Mouse (Mus musculus): ENCODE results near the gene Dlg2. TPM values are rescaled to one million over a fixed set of nuclear protein-coding genes. Genes with fewer than 3 reads are reported as not detected.

Dlg2 gene
- polyA plus RNA-seq, 1 experiment from 2014 or later = 10.0 TPM

DNA sequence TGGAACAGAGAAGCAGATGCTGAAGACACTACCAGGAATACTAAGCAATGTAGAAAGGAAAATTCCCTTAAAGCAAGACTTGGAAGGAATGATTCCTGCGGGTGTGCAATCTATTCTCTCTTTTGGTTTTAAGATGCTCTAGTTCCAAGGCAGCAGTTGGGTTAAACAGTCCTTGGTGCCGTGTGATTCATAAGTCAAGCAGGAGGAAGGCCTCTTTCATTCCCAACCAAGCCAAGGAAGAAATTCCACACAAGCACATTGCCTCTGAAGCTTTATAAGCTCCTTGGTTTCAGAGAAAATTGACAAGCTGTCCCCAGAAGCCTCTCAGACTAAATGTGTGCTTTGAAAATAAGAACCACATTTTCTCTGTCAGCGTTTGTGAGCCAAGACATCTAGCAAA, 1309.4 kb downstream of the Dlg2 start:
- ATAC-seq (ENCODE audit: insufficient number of reproducible peaks, insufficient read depth, low FRiP score, low read depth) = no peak
- no peaks in the 10 kb centered on the region for H3K27me3 ChIP-seq (ENCODE audit: control insufficient read depth, insufficient read depth, low read length)
- no peak overlapping the region for H3K27ac ChIP-seq (replicated peaks in 1 of 2; ENCODE audit: control insufficient read depth in 1 of 2, insufficient read depth in 1 of 2, low read depth in 2 of 2, low read length in 2 of 2)
- H3K9ac ChIP-seq (ENCODE audit: low read length) = no peak overlapping the region
- no peak overlapping the region for H3K4me3 ChIP-seq (ENCODE audit: control insufficient read depth in 1 of 2, insufficient read depth in 1 of 2, low read depth in 1 of 2, low read length in 2 of 2)
- no peaks in the 10 kb centered on the region for H3K36me3 ChIP-seq (ENCODE audit: control insufficient read depth, insufficient read depth, low read length)
- 66% methylated on average over 3 of the region's 3 CpGs for WGBS
- no peaks in the 10 kb centered on the region for H3K4me1 ChIP-seq (ENCODE audit: control insufficient read depth in 2 of 2, insufficient read depth in 2 of 2, low read length in 2 of 2)
- H3K4me2 ChIP-seq (ENCODE audit: low read length) = no peak overlapping the region
- H3K9me3 ChIP-seq (ENCODE audit: control insufficient read depth, low read length) = no peaks in the 10 kb centered on the region

DNA sequence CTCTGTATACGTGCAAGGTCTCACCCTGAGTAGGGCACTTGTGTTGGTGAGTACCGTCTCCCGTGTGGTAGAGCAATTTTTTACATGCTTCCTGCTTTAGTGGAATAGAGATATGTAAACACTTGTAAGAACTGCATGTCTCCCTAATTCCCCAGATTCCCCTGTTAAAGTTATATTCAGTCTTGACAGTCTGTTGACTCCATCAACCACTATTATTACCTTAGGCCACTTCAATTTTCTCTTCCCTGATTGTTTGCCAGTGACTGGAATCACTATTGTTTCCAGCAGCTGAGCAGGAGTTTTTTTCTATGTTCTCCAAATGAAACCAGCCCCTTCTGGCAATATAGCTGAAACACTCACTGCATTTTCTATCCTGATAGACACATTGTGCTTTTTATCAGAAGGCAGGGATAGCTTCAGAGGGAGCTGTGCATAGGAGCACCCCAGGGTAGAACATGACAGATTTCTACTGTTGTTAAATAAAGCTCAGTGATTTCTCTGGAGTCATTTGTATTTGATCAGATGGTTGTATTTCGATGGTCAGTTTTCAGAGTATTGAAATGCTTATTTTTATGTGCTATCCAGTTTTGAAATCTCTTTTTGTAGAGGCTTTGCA, 1314.6 kb downstream of the Dlg2 start:
- Histone ChIP-seq H3K36me3 (ENCODE audit: control insufficient read depth, insufficient read depth, low read length) (no peaks in the 10 kb centered on the region), H3K27me3 (ENCODE audit: control insufficient read depth, insufficient read depth, low read length) (no peaks in the 10 kb centered on the region), H3K27ac (replicated peaks in 1 of 2; ENCODE audit: control insufficient read depth in 1 of 2, insufficient read depth in 1 of 2, low read depth in 2 of 2, low read length in 2 of 2) (no peak overlapping the region), H3K9ac (ENCODE audit: low read length) (no peak overlapping the region), H3K9me3 (ENCODE audit: control insufficient read depth, low read length) (no peaks in the 10 kb centered on the region), H3K4me1 (ENCODE audit: control insufficient read depth in 2 of 2, insufficient read depth in 2 of 2, low read length in 2 of 2) (no peaks in the 10 kb centered on the region), H3K4me2 (ENCODE audit: low read length) (no peak overlapping the region), H3K4me3 (ENCODE audit: control insufficient read depth in 1 of 2, insufficient read depth in 1 of 2, low read depth in 1 of 2, low read length in 2 of 2) (no peak overlapping the region)
- no peak for ATAC-seq (ENCODE audit: insufficient number of reproducible peaks, insufficient read depth, low FRiP score, low read depth)
- WGBS = 56% methylated on average over 4 of the region's 4 CpGs

GRCm38 (mm10) chr7:91806632-91807031, 1330.2 kb downstream of the Dlg2 start:
- 58% methylated on average over 4 of the region's 4 CpGs for WGBS
- no peaks in the 10 kb centered on the region for H3K4me1 ChIP-seq (ENCODE audit: control insufficient read depth in 2 of 2, insufficient read depth in 2 of 2, low read length in 2 of 2)
- no peaks in the 10 kb centered on the region for H3K27me3 ChIP-seq (ENCODE audit: control insufficient read depth, insufficient read depth, low read length)
- ATAC-seq (ENCODE audit: insufficient number of reproducible peaks, insufficient read depth, low FRiP score, low read depth) = no peak
- H3K36me3 ChIP-seq (ENCODE audit: control insufficient read depth, insufficient read depth, low read length) = no peaks in the 10 kb centered on the region
- H3K4me2 ChIP-seq (ENCODE audit: low read length) = no peak overlapping the region
- no peaks in the 10 kb centered on the region for H3K9me3 ChIP-seq (ENCODE audit: control insufficient read depth, low read length)
- H3K4me3 ChIP-seq (ENCODE audit: control insufficient read depth in 1 of 2, insufficient read depth in 1 of 2, low read depth in 1 of 2, low read length in 2 of 2) = no peak overlapping the region
- no peak overlapping the region for H3K27ac ChIP-seq (replicated peaks in 1 of 2; ENCODE audit: control insufficient read depth in 1 of 2, insufficient read depth in 1 of 2, low read depth in 2 of 2, low read length in 2 of 2)
- no peak overlapping the region for H3K9ac ChIP-seq (ENCODE audit: low read length)

DNA sequence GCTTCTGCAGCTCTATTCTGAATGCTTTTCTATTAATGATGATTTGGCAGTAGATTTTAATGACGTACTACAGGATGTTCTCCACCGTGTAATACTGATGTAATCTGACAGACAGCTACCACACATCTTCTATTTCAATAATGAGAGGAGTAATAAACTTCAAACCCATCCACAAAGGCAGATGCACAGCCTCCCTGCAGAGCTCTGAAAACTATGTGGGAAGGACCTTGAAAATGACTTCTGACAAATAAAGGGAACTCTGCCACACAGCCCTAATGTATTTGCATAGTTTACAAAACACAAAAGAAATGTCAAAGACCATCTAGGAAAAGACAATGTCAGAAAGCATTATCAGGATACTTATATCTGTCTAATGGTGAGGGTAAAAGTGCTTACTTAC, 1334.3 kb downstream of the Dlg2 start:
- no peak overlapping the region for H3K9ac ChIP-seq (ENCODE audit: low read length)
- H3K4me2 ChIP-seq (ENCODE audit: low read length) = no peak overlapping the region
- H3K36me3 ChIP-seq (ENCODE audit: control insufficient read depth, insufficient read depth, low read length) = no peaks in the 10 kb centered on the region
- H3K9me3 ChIP-seq (ENCODE audit: control insufficient read depth, low read length) = no peaks in the 10 kb centered on the region
- ATAC-seq (ENCODE audit: insufficient number of reproducible peaks, insufficient read depth, low FRiP score, low read depth) = no peak
- WGBS = 54% methylated on average over 2 of the region's 2 CpGs
- no peaks in the 10 kb centered on the region for H3K4me1 ChIP-seq (ENCODE audit: control insufficient read depth in 2 of 2, insufficient read depth in 2 of 2, low read length in 2 of 2)
- H3K27me3 ChIP-seq (ENCODE audit: control insufficient read depth, insufficient read depth, low read length) = no peaks in the 10 kb centered on the region
- H3K27ac ChIP-seq (replicated peaks in 1 of 2; ENCODE audit: control insufficient read depth in 1 of 2, insufficient read depth in 1 of 2, low read depth in 2 of 2, low read length in 2 of 2) = no peak overlapping the region
- no peak overlapping the region for H3K4me3 ChIP-seq (ENCODE audit: control insufficient read depth in 1 of 2, insufficient read depth in 1 of 2, low read depth in 1 of 2, low read length in 2 of 2)

DNA sequence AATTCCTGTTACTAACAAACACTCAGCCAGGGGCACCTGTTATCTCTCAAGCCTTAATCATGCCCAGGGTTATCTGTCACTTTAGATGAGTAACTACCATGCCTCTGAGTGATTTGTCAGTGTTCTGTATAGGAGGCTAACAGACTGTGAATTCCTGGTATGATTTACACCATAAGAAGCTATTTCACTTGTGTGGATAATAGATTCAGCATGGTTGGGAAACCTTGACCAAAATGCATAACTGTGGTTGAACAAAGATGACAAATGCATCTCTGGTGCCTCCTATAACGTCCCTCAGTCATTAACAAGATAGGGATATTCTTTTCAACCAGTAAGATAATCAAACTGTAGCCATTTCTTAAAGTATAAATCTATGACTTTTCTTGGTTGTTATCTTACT, 1341.5 kb downstream of the Dlg2 start:
- H3K36me3 ChIP-seq (ENCODE audit: control insufficient read depth, insufficient read depth, low read length) = no peaks in the 10 kb centered on the region
- no peak overlapping the region for H3K9ac ChIP-seq (ENCODE audit: low read length)
- no peaks in the 10 kb centered on the region for H3K9me3 ChIP-seq (ENCODE audit: control insufficient read depth, low read length)
- H3K4me2 ChIP-seq (ENCODE audit: low read length) = no peak overlapping the region
- WGBS = 78% methylated on average over 1 of the region's 1 CpGs
- H3K4me1 ChIP-seq (ENCODE audit: control insufficient read depth in 2 of 2, insufficient read depth in 2 of 2, low read length in 2 of 2) = no peaks in the 10 kb centered on the region
- H3K27me3 ChIP-seq (ENCODE audit: control insufficient read depth, insufficient read depth, low read length) = no peaks in the 10 kb centered on the region
- ATAC-seq (ENCODE audit: insufficient number of reproducible peaks, insufficient read depth, low FRiP score, low read depth) = no peak
- H3K4me3 ChIP-seq (ENCODE audit: control insufficient read depth in 1 of 2, insufficient read depth in 1 of 2, low read depth in 1 of 2, low read length in 2 of 2) = no peak overlapping the region
- H3K27ac ChIP-seq (replicated peaks in 1 of 2; ENCODE audit: control insufficient read depth in 1 of 2, insufficient read depth in 1 of 2, low read depth in 2 of 2, low read length in 2 of 2) = no peak overlapping the region

DNA sequence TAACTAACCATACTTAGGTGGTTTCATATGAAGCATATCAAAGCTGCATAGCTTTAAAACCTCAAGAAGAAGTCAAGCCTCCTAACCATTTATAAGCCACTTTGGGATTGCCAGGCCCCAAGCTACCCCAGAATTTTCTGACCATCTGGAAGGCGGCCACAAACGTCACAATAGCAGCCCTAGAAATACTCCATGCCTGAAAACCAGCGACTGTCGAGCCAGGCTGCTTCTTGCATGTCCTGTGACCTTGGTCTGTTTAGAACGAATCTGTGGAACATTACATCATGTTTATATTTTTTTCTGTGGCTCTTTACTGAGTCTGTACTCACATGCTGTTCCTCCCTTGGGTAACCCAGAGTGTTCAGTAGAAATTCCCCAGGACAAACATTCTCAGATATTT, 1355.7 kb downstream of the Dlg2 start:
- Histone ChIP-seq H3K27me3 (ENCODE audit: control insufficient read depth, insufficient read depth, low read length) (no peaks in the 10 kb centered on the region), H3K27ac (replicated peaks in 1 of 2; ENCODE audit: control insufficient read depth in 1 of 2, insufficient read depth in 1 of 2, low read depth in 2 of 2, low read length in 2 of 2) (no peak overlapping the region), H3K9me3 (ENCODE audit: control insufficient read depth, low read length) (no peaks in the 10 kb centered on the region), H3K4me1 (ENCODE audit: control insufficient read depth in 2 of 2, insufficient read depth in 2 of 2, low read length in 2 of 2) (no peaks in the 10 kb centered on the region), H3K4me2 (ENCODE audit: low read length) (no peak overlapping the region), H3K9ac (ENCODE audit: low read length) (no peak overlapping the region), H3K4me3 (ENCODE audit: control insufficient read depth in 1 of 2, insufficient read depth in 1 of 2, low read depth in 1 of 2, low read length in 2 of 2) (no peak overlapping the region), H3K36me3 (ENCODE audit: control insufficient read depth, insufficient read depth, low read length) (no peaks in the 10 kb centered on the region)
- WGBS = 61% methylated on average over 5 of the region's 5 CpGs
- ATAC-seq (ENCODE audit: insufficient number of reproducible peaks, insufficient read depth, low FRiP score, low read depth) = no peak

DNA sequence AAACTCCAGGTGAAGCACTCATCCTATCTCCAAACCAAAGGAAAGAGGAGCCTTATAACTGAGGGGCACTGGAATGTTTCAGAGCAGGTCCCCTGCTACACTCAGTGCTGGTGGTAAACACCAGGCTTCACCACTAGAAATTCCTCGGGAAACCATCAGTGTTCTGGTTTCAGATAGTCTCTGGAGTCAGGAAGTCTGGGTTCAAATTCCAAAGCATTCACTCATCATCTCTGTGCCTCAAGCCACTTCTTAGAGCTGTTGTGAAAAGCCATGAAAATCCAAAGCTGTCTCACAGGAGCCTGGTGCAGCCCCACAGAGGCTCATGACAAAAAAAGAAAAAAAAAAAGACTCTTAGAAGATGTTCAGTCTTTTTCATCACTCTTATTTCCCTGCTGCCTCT, 1369.3 kb downstream of the Dlg2 start:
- 0% methylated on average over 1 of the region's 1 CpGs for WGBS
- no peak for ATAC-seq (ENCODE audit: insufficient number of reproducible peaks, insufficient read depth, low FRiP score, low read depth)
- Histone ChIP-seq H3K36me3 (ENCODE audit: control insufficient read depth, insufficient read depth, low read length) (no peaks in the 10 kb centered on the region), H3K4me3 (ENCODE audit: control insufficient read depth in 1 of 2, insufficient read depth in 1 of 2, low read depth in 1 of 2, low read length in 2 of 2) (no peak overlapping the region), H3K4me1 (ENCODE audit: control insufficient read depth in 2 of 2, insufficient read depth in 2 of 2, low read length in 2 of 2) (no peaks in the 10 kb centered on the region; a peak in 1 of 4 replicates), H3K27me3 (ENCODE audit: control insufficient read depth, insufficient read depth, low read length) (no peaks in the 10 kb centered on the region), H3K9me3 (ENCODE audit: control insufficient read depth, low read length) (no peaks in the 10 kb centered on the region), H3K4me2 (ENCODE audit: low read length) (no peak overlapping the region), H3K9ac (ENCODE audit: low read length) (no peak overlapping the region), H3K27ac (replicated peaks in 1 of 2; ENCODE audit: control insufficient read depth in 1 of 2, insufficient read depth in 1 of 2, low read depth in 2 of 2, low read length in 2 of 2) (no peak overlapping the region)

DNA sequence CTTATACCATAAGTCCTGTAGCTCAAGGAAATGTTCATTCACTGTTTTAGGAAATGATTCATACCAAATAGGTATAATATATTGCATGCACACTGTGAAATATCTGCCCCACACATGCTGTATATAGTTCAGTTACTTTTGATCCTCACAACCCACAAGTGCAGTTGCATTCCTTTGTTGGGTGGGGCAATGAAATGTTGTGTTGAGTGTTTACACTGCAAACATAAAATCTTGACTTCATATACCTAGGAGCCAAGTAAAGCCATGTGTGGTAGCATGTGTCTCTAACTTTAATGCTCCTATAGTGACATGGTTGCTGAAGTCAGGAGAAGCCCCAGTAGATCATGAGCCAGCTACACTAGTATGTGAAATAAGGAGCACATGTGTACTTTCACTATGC, 1372.9 kb downstream of the Dlg2 start:
- H3K27me3 ChIP-seq (ENCODE audit: control insufficient read depth, insufficient read depth, low read length) = no peaks in the 10 kb centered on the region
- no peak for ATAC-seq (ENCODE audit: insufficient number of reproducible peaks, insufficient read depth, low FRiP score, low read depth)
- no peak overlapping the region for H3K4me2 ChIP-seq (ENCODE audit: low read length)
- H3K4me3 ChIP-seq (ENCODE audit: control insufficient read depth in 1 of 2, insufficient read depth in 1 of 2, low read depth in 1 of 2, low read length in 2 of 2) = no peak overlapping the region
- no peak overlapping the region for H3K27ac ChIP-seq (replicated peaks in 1 of 2; ENCODE audit: control insufficient read depth in 1 of 2, insufficient read depth in 1 of 2, low read depth in 2 of 2, low read length in 2 of 2)
- H3K9me3 ChIP-seq (ENCODE audit: control insufficient read depth, low read length) = no peaks in the 10 kb centered on the region
- H3K4me1 ChIP-seq (ENCODE audit: control insufficient read depth in 2 of 2, insufficient read depth in 2 of 2, low read length in 2 of 2) = no peaks in the 10 kb centered on the region; a peak in 1 of 4 replicates
- H3K9ac ChIP-seq (ENCODE audit: low read length) = no peak overlapping the region
- H3K36me3 ChIP-seq (ENCODE audit: control insufficient read depth, insufficient read depth, low read length) = no peaks in the 10 kb centered on the region
